Mouse (Mus musculus) CH12.LX (cell line): ENCODE data around the gene Wfdc21.

Source experiments
- CTCF ChIP-seq, 2 experiments: IDR thresholded peaks in 1 of 2; conservative IDR thresholded peaks in 1 of 2; 2 replicates each; pipeline ENCODE4 v1.5.1; 2011 to 2012; ENCODE audit warnings: low read depth in 2 of 2, low read length in 2 of 2, improper control_type of control experiment in 1 of 2, inconsistent platforms in 1 of 2, mild to moderate bottlenecking in 1 of 2, moderate library complexity in 1 of 2
- EP300 ChIP-seq: IDR thresholded peaks from 2 replicates; pipeline ENCODE4 v1.6.1; 2011; ENCODE audit warnings: low read length, improper control_type of control experiment
- JUND ChIP-seq: conservative IDR thresholded peaks from 2 replicates; pipeline ENCODE4 v1.6.1; 2011; ENCODE audit warnings: low read depth, low read length, improper control_type of control experiment
- MAZ ChIP-seq: IDR thresholded peaks from 2 replicates; pipeline ENCODE4 v1.6.1; 2012; ENCODE audit warnings: low read depth, mild to moderate bottlenecking, inconsistent platforms, low read length, improper control_type of control experiment, moderate library complexity

DNA sequence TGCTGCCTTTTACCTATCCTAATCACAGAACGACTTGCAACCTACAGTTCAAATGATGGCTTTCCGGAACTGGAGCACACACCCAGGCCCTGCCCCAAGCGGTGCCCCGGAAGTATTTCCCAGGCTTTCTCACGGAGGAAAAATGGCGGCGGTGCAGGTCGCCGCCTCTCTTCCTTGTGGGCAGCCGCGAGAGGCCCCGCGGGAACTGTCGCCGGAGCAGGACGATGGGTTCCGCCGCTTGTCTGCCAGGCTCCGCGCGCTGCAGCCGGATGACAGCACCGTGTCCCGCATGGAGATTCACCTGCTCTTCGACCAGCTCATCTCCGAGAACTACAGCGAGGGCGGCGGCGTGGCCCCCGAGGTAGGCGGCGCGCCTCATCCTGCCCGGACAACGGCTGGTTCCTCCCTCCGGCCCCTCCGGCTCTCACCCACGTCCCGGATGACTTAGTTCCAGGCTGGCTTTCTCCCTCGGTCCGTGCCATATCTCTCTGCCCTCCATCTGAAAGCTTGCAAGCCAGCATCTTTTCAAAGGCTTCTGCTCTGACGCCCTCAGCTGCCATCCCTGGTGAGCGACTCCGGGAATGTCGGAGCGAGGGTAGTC lies 6.9 kb downstream of the Wfdc21 start, which contains the start of gene Heatr6:
- TF ChIP-seq EP300, result no peak
- peak; percentile 75 for TF ChIP-seq MAZ
- no peak for TF ChIP-seq CTCF (conservative IDR thresholded peaks at IDR 0.05 in 1 of 2, IDR thresholded peaks at IDR 0.05 in 1 of 2; ENCODE audit: low read depth in 2 of 2, low read length in 2 of 2)
- TF ChIP-seq JUND, result no peak
